Mouse (Mus musculus) limb, embryonic 10.5 days (tissue): Measurements from ENCODE around the gene Lrfn3. TPM values are rescaled to one million over a fixed set of nuclear protein-coding genes. Genes with fewer than 3 reads are reported as not detected.
A peak's percentile ranks its signal among the peaks of the same experiment; 100 is the strongest.

ENCODE experiments used
- DNase-seq: peaks from one replicate; pipeline ENCODE4 v3.0.0-alpha.2; 2017; ENCODE audit warnings: low spot score
- H3K27ac ChIP-seq: fragments of 300-500 bp; sonication (generic); 2 replicates; pipeline ENCODE4 v1.5.1; 2016; ENCODE audit warnings: mild to moderate bottlenecking
- H3K27me3 ChIP-seq: fragments of 300-500 bp; sonication (generic); 2 replicates; pipeline ENCODE4 v1.6.1; 2016; ENCODE audit warnings: low read depth, mild to moderate bottlenecking; ENCODE audit not compliant: poor library complexity, severe bottlenecking
- H3K36me3 ChIP-seq: fragments of 300-500 bp; sonication (generic); 2 replicates; pipeline ENCODE4 v1.6.1; 2016; ENCODE audit warnings: mild to moderate bottlenecking, moderate library complexity
- H3K4me1 ChIP-seq: fragments of 300-500 bp; sonication (generic); 2 replicates; pipeline ENCODE4 v1.6.1; 2016
- H3K4me3 ChIP-seq: fragments of 300-500 bp; sonication (generic); 2 replicates; pipeline ENCODE4 v1.5.1; 2016; ENCODE audit warnings: mild to moderate bottlenecking, moderate library complexity
- H3K9me3 ChIP-seq: fragments of 300-500 bp; sonication (generic); replicated peaks from 2 replicates; pipeline ENCODE4 v1.6.1; 2016; ENCODE audit warnings: mild to moderate bottlenecking
- WGBS: fragments of 180-500 bp; shearing (Covaris S2); methylation state at CpG from one replicate; pipeline ENCODE4 v1.1.7; 2016; 5-methylcytosine and 5-hydroxymethylcytosine counted together
- polyA plus RNA-seq: library from polyadenylated mRNA; unstranded; fragments of >200 nt; fragmentation: Nextera tagmentation; extraction: Ambion mirVana; gene quantifications from 2 replicates; pipeline ENCODE4 v1.2.1, GENCODE M21; 2016

Lrfn3 gene
- 4.0 and 4.2 TPM in 2 replicates for polyA plus RNA-seq

- Histone ChIP-seq H3K4me3 (peak within 1 kb of the TSS; percentile 81), H3K36me3 (peaks cover 17% of the 10 kb centered on the region), H3K4me1 (peaks cover 41% of the 10 kb centered on the region), H3K27me3 (peaks cover 28% of the 10 kb centered on the region), H3K27ac (peak within 1 kb of the TSS; percentile 87), H3K9me3 (no peaks in the 10 kb centered on the region)
- under 1% methylated on average over 46 of the region's 55 CpGs for WGBS
- DNase-seq: peak; percentile 83
Measured at GRCm38 (mm10) chr7:30362652-30363343, at the start of gene Lrfn3. Lrfn3 (minus strand) TSS chr7:30362772.

GRCm38 (mm10) chr7:30411023-30411422 lies 48.5 kb upstream of the Lrfn3 start:
- H3K9me3 ChIP-seq: no peaks in the 10 kb centered on the region
- H3K36me3 ChIP-seq: no peaks in the 10 kb centered on the region
- no peak overlapping the region for H3K27ac ChIP-seq
- H3K4me3 ChIP-seq: no peak overlapping the region
- WGBS: 78% methylated on average over 3 of the region's 3 CpGs
- no peaks in the 10 kb centered on the region for H3K4me1 ChIP-seq
- H3K27me3 ChIP-seq: no peaks in the 10 kb centered on the region
- no peak for DNase-seq

GRCm38 (mm10) chr7:30409789-30410188 lies 47.2 kb upstream of the Lrfn3 start:
- DNase-seq: no peak
- no peak overlapping the region for H3K4me3 ChIP-seq
- no peaks in the 10 kb centered on the region for H3K36me3 ChIP-seq
- H3K27me3 ChIP-seq: no peaks in the 10 kb centered on the region
- no peaks in the 10 kb centered on the region for H3K4me1 ChIP-seq
- H3K27ac ChIP-seq: no peak overlapping the region
- no peaks in the 10 kb centered on the region for H3K9me3 ChIP-seq
- 39% methylated on average over 2 of the region's 2 CpGs for WGBS

- no peaks in the 10 kb centered on the region for H3K27me3 ChIP-seq
- 88% methylated on average over 3 of the region's 3 CpGs for WGBS
- H3K4me3 ChIP-seq: no peak overlapping the region
- H3K27ac ChIP-seq: no peak overlapping the region
- H3K4me1 ChIP-seq: no peaks in the 10 kb centered on the region
- no peaks in the 10 kb centered on the region for H3K36me3 ChIP-seq
- no peak for DNase-seq
- H3K9me3 ChIP-seq: no peaks in the 10 kb centered on the region
Measured at GRCm38 (mm10) chr7:30408639-30409038, 46.1 kb upstream of the Lrfn3 start.

- Histone ChIP-seq H3K27ac (no peak overlapping the region), H3K4me3 (no peak overlapping the region), H3K4me1 (no peaks in the 10 kb centered on the region), H3K36me3 (no peaks in the 10 kb centered on the region), H3K9me3 (no peaks in the 10 kb centered on the region), H3K27me3 (no peaks in the 10 kb centered on the region)
- DNase-seq: no peak
- 79% methylated on average over 4 of the region's 4 CpGs for WGBS
Measured at GRCm38 (mm10) chr7:30402343-30402742, 39.8 kb upstream of the Lrfn3 start.

GRCm38 (mm10) chr7:30399671-30400070 lies 37.1 kb upstream of the Lrfn3 start:
- no peak overlapping the region for H3K4me3 ChIP-seq
- no peaks in the 10 kb centered on the region for H3K4me1 ChIP-seq
- 70% methylated on average over 7 of the region's 7 CpGs for WGBS
- H3K27ac ChIP-seq: no peak overlapping the region
- H3K9me3 ChIP-seq: no peaks in the 10 kb centered on the region
- DNase-seq: no peak
- no peaks in the 10 kb centered on the region for H3K36me3 ChIP-seq
- no peaks in the 10 kb centered on the region for H3K27me3 ChIP-seq

- Histone ChIP-seq H3K4me1 (no peaks in the 10 kb centered on the region), H3K4me3 (no peak overlapping the region), H3K27ac (no peak overlapping the region), H3K36me3 (no peaks in the 10 kb centered on the region), H3K27me3 (no peaks in the 10 kb centered on the region), H3K9me3 (no peaks in the 10 kb centered on the region)
- DNase-seq: no peak
- WGBS: 40% methylated on average over 2 of the region's 2 CpGs
Measured at GRCm38 (mm10) chr7:30394871-30395270, 32.3 kb upstream of the Lrfn3 start.

- no peaks in the 10 kb centered on the region for H3K36me3 ChIP-seq
- H3K4me3 ChIP-seq: no peak overlapping the region
- DNase-seq: no peak
- no peaks in the 10 kb centered on the region for H3K27me3 ChIP-seq
- WGBS: 67% methylated on average over 11 of the region's 11 CpGs
- H3K9me3 ChIP-seq: no peaks in the 10 kb centered on the region
- H3K27ac ChIP-seq: no peak overlapping the region
- no peaks in the 10 kb centered on the region for H3K4me1 ChIP-seq
Measured at GRCm38 (mm10) chr7:30394379-30394778, 31.8 kb upstream of the Lrfn3 start.

- whole genome bisulfite sequencing: 89% methylated on average over 4 of the region's 4 CpGs
- Histone ChIP-seq H3K27ac (no peak overlapping the region), H3K27me3 (no peaks in the 10 kb centered on the region)
Measured at GRCm38 (mm10) chr7:30393631-30394030, 31.1 kb upstream of the Lrfn3 start.

GRCm38 (mm10) chr7:30392746-30393520 lies 30.4 kb upstream of the Lrfn3 start:
- Histone ChIP-seq H3K36me3 (no peaks in the 10 kb centered on the region), H3K4me1 (no peaks in the 10 kb centered on the region), H3K27ac (no peak overlapping the region), H3K9me3 (no peaks in the 10 kb centered on the region), H3K4me3 (no peak overlapping the region), H3K27me3 (no peaks in the 10 kb centered on the region)
- DNase-seq: no peak
- 70% methylated on average over 4 of the region's 4 CpGs for WGBS

More at GRCm38 (mm10) chr7:30393631-30394030, 31.1 kb upstream of the Lrfn3 start:
- Histone ChIP-seq H3K4me1 (no peaks in the 10 kb centered on the region), H3K4me3 (no peak overlapping the region), H3K36me3 (no peaks in the 10 kb centered on the region), H3K9me3 (no peaks in the 10 kb centered on the region)
- DNase-seq: no peak

- WGBS: 90% methylated on average over 9 of the region's 9 CpGs
Measured at GRCm38 (mm10) chr7:30384106-30384505, 21.5 kb upstream of the Lrfn3 start.

GRCm38 (mm10) chr7:30380061-30380460 lies 17.5 kb upstream of the Lrfn3 start:
- H3K4me3 ChIP-seq: no peak overlapping the region

More at GRCm38 (mm10) chr7:30384106-30384505, 21.5 kb upstream of the Lrfn3 start:
- Histone ChIP-seq H3K27me3 (no peaks in the 10 kb centered on the region), H3K4me1 (no peaks in the 10 kb centered on the region), H3K4me3 (no peak overlapping the region), H3K36me3 (no peaks in the 10 kb centered on the region), H3K27ac (no peak overlapping the region), H3K9me3 (no peaks in the 10 kb centered on the region)
- DNase-seq: no peak

GRCm38 (mm10) chr7:30373501-30373962 lies 11.0 kb upstream of the Lrfn3 start:
- peak; percentile 89 for DNase-seq
- 1% methylated on average over 21 of the region's 21 CpGs for WGBS

More at GRCm38 (mm10) chr7:30380061-30380460, 17.5 kb upstream of the Lrfn3 start:
- 69% methylated on average over 5 of the region's 5 CpGs for WGBS
- DNase-seq: no peak
- Histone ChIP-seq H3K4me1 (no peaks in the 10 kb centered on the region), H3K27ac (no peak overlapping the region), H3K36me3 (no peaks in the 10 kb centered on the region), H3K27me3 (no peaks in the 10 kb centered on the region), H3K9me3 (no peaks in the 10 kb centered on the region)

More at GRCm38 (mm10) chr7:30373501-30373962, 11.0 kb upstream of the Lrfn3 start:
- peak overlapping the region; percentile 65; the same call in 1 of the 2 replicates for H3K27ac ChIP-seq
- H3K36me3 ChIP-seq: no peaks in the 10 kb centered on the region
- H3K4me1 ChIP-seq: peaks cover 6% of the 10 kb centered on the region; the same call in 1 of the 2 replicates
- H3K9me3 ChIP-seq: no peaks in the 10 kb centered on the region
- no peaks in the 10 kb centered on the region for H3K27me3 ChIP-seq
- H3K4me3 ChIP-seq: peak overlapping the region; percentile 43
